Mouse (Mus musculus): ENCODE data around the gene Gm33815. TPM values are rescaled to one million over a fixed set of nuclear protein-coding genes. Genes with fewer than 3 reads are reported as not detected.
"Not testable (repeated sequence)": the region's sequence is repeated elsewhere in the genome, so short reads cannot be mapped to it uniquely, and the experiment has no call there.

The Gm33815 gene
- polyA plus RNA-seq (2014; fragmentation: Nextera tagmentation; extraction: Ambion mirVana): not detected in 2 replicates

- H3K9ac ChIP-seq (ENCODE audit: low read length); DNase-seq (ENCODE audit: low spot score, missing footprints); ATAC-seq (ENCODE audit: low FRiP score); H3K4me3 ChIP-seq (ENCODE audit: low read depth, low read length); H3K9me3 ChIP-seq (ENCODE audit: control insufficient read depth, low read length); H3K4me2 ChIP-seq; H3K27me3 ChIP-seq (ENCODE audit: control insufficient read depth, insufficient read depth, low read length); H3K27ac ChIP-seq (ENCODE audit: low read depth, low read length); H3K36me3 ChIP-seq (ENCODE audit: control insufficient read depth, insufficient read depth, low read length); H3K4me1 ChIP-seq (ENCODE audit: control insufficient read depth, insufficient read depth, low read length): not testable (repeated sequence)
- WGBS: no CpG with 5 or more reads among the region's 1 CpGs
Observed at GRCm38 (mm10) chrY:69320832-69321231, at the start of gene Gm33815. TSS of gene Gm33815 (plus strand) at chrY:69321132.
